Mouse (Mus musculus) embryonic facial prominence, embryonic 12.5 days (tissue): Measurements from ENCODE around the gene Tmem234. TPM values are rescaled to one million over a fixed set of nuclear protein-coding genes. Genes with fewer than 3 reads are reported as not detected.
"Not testable (repeated sequence)": the region's sequence is repeated elsewhere in the genome, so short reads cannot be mapped to it uniquely, and the experiment has no call there.

ENCODE experiments used
- ATAC-seq: fragments of 200-750 bp; cut with Nextera tagmentation; 2 replicates; pipeline ENCODE4 v1.8.0; 2017; ENCODE audit not compliant: insufficient number of reproducible peaks, insufficient read depth, low FRiP score, low TSS enrichment
- H3K27ac ChIP-seq: fragments of 300-500 bp; sonication (generic); 2 replicates; pipeline ENCODE4 v1.5.1; 2016; ENCODE audit warnings: mild to moderate bottlenecking
- H3K27me3 ChIP-seq: fragments of 300-500 bp; sonication (generic); 2 replicates; pipeline ENCODE4 v1.6.1; 2016; ENCODE audit warnings: mild to moderate bottlenecking, moderate library complexity
- H3K36me3 ChIP-seq: fragments of 300-500 bp; sonication (generic); 2 replicates; pipeline ENCODE4 v1.6.1; 2016; ENCODE audit warnings: mild to moderate bottlenecking
- H3K4me1 ChIP-seq: fragments of 300-500 bp; sonication (generic); 2 replicates; pipeline ENCODE4 v1.6.1; 2016
- H3K4me2 ChIP-seq: fragments of 300-500 bp; sonication (generic); replicated peaks from 2 replicates; pipeline ENCODE4 v1.6.1; 2016; ENCODE audit warnings: mild to moderate bottlenecking, moderate library complexity
- H3K4me3 ChIP-seq: fragments of 300-500 bp; sonication (generic); 2 replicates; pipeline ENCODE4 v1.5.1; 2016; ENCODE audit warnings: mild to moderate bottlenecking
- H3K9ac ChIP-seq: fragments of 300-500 bp; sonication (generic); 2 replicates; pipeline ENCODE4 v1.6.1; 2016; ENCODE audit warnings: mild to moderate bottlenecking, moderate library complexity
- H3K9me3 ChIP-seq: fragments of 300-500 bp; sonication (generic); 2 replicates; pipeline ENCODE4 v1.6.1; 2016; ENCODE audit warnings: mild to moderate bottlenecking, moderate library complexity
- WGBS: fragments of 180-500 bp; shearing (Covaris S2); methylation state at CpG from one replicate; pipeline ENCODE4 v1.1.7; 2016; 5-methylcytosine and 5-hydroxymethylcytosine counted together
- polyA plus RNA-seq: library from polyadenylated mRNA; unstranded; fragments of >200 nt; fragmentation: Nextera tagmentation; extraction: Ambion mirVana; gene quantifications from 2 replicates; pipeline ENCODE4 v1.2.1, GENCODE M21; 2016

Tmem234 gene
- 180 TPM in 2 replicates for polyA plus RNA-seq

DNA sequence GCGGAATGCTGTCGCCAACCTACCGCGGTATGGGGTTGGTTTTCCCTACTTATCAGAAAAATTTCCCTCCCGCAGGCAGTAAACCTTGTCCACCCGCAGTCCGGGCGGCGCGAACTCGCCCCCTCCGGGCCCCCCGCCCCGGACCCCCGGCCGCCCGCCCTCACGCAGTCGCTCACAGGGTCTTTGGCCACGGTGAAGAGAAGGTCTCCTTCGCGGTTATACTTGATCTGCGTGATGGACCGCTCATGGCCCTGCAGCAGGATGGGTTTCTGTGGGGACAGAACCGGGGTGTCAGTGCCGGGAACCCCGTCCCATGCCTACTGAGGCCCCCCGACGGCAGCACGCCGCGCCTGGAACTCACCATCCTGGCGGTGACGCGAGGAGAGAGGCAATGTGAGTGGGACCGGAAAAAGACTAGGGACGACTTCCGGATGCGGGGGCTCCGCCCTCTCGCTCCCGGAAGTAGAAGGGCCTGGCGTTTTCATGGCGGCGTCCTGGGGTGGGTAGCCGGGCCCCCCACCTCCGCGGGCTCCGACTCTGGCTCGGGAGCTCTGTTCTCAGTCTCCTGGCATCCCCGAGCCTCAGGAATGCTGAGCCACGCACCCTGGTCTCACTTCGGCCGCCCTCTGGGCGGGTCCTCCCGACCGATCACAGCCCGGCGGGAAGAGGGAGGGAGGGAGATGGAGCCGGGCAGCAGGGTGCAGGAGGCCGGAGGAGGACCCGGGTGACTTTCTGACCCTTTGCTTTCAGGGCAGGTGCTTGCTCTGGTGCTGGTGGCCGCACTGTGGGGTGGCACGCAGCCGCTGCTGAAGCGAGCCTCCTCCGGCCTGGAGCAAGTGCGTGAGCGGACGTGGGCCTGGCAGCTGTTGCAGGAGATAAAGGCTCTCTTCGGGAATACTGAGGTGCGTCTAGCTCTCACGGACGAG is at the start of gene Tmem234, which contains the start of gene Eif3i:
TSS of gene Tmem234 (plus strand) at position 436 of the 926 bp plus-strand sequence.
TSS of gene Eif3i (minus strand) at position 416 of the 926 bp plus-strand sequence.
- H3K9ac ChIP-seq, result peak within 1 kb of the TSS; percentile 83
- peak within 1 kb of the TSS; percentile 79 for H3K4me2 ChIP-seq
- peaks cover 57% of the 10 kb centered on the region for H3K36me3 ChIP-seq
- ATAC-seq, result peak; percentile 64
- H3K27me3 ChIP-seq, result no peaks in the 10 kb centered on the region
- H3K27ac ChIP-seq, result peak within 1 kb of the TSS; percentile 37; the same call in 1 of the 2 replicates
- H3K4me3 ChIP-seq, result peak within 1 kb of the TSS; percentile 83
- peaks cover 23% of the 10 kb centered on the region for H3K4me1 ChIP-seq
- WGBS, result under 1% methylated on average over 74 of the region's 74 CpGs
- H3K9me3 ChIP-seq, result no peaks in the 10 kb centered on the region

DNA sequence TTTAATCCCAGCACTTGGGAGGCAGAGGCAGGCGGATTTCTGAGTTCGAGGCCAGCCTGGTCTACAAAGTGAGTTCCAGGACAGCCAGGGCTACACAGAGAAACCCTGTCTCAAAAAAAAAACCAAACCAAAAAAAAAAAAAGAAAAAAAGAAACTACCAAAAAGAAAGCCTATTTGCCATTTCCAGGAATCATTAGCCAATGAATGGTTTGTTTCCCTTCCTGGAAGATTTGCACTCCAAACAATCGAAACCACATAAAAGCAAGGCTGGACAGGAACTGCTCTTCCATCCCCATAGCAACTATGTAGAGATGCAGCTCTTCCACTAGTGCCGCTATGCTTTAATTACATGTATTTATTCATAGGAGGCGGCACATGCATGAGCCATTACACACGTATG is 46.0 kb upstream of the Tmem234 start:
- H3K27ac ChIP-seq, H3K4me1 ChIP-seq, H3K4me3 ChIP-seq, ATAC-seq, H3K9ac ChIP-seq, H3K27me3 ChIP-seq, H3K36me3 ChIP-seq, H3K9me3 ChIP-seq: not testable (repeated sequence)
- peak overlapping the region; percentile 83; the same call in 1 of the 2 replicates for H3K4me2 ChIP-seq
- WGBS, result 88% methylated on average over 4 of the region's 6 CpGs

DNA sequence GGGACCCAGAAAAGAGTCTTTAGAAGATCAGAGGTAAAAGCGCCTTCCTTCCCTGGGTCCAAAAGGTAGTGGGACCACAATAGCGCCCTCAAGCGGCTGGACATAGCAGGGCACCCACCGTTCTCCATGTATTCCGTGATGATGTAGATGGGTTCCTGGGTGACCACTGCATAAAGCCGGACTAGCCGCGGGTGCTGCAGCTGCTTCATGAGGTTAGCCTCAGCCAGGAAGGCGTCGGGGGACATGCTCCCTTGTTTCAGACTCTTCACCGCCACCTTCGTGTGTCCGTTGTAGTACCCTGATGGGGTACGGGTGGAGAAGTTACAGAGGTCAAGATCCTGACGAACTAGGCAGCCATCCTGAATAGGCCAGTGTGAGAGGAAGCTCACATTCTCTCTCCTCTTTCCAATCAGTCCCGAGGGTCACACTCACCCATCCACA is 45.0 kb upstream of the Tmem234 start:
- Histone ChIP-seq H3K9ac (peak overlapping the region; percentile 52), H3K27ac (no peak overlapping the region), H3K4me3 (peak overlapping the region; percentile 47), H3K27me3 (no peaks in the 10 kb centered on the region), H3K9me3 (no peaks in the 10 kb centered on the region), H3K36me3 (no peaks in the 10 kb centered on the region), H3K4me1 (no peaks in the 10 kb centered on the region), H3K4me2 (peak overlapping the region; percentile 83)
- 0 out of 2 replicates have a peak, but pooled peaks have one; percentile 45 for ATAC-seq
- WGBS, result 4% methylated on average over 16 of the region's 16 CpGs

DNA sequence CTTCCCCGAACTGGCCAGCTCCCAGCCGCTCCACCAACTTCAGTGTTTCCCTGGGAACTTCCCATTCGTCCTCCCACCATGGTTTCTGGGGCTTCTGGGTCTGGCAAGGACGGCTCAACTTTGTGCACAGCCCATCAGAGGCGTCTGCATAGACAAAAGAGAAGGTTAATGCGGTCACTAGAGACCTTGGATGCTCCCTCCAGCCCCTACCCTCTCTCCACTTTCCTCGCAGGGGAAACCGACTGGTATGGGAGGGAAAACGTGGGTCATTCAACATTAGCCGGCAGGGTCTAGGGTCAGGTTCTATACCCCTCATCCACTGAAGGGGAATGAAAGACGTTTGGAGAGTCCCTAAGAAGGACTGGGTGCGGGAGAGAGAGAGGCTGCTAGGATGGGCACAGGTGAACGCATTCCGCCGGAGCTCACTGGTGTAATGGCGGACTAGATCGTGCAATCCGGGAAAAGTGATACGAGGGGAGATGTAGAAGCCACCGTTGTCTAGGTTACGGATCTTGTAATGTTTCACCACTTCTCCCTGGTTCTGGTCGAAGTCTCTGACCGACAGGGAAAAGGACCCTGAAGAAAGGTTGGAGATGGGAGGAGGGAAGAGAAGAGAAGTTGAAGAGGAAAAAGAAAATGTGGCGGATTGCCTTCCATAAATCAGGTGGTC is 44.5 kb upstream of the Tmem234 start:
- H3K9ac ChIP-seq, result peak overlapping the region; percentile 52
- peak overlapping the region; percentile 56 for H3K27ac ChIP-seq
- H3K4me2 ChIP-seq, result peak overlapping the region; percentile 83
- peak; percentile 74; the same call in 1 of the 2 replicates for ATAC-seq
- H3K4me1 ChIP-seq, result no peaks in the 10 kb centered on the region
- H3K4me3 ChIP-seq, result peak overlapping the region; percentile 47
- no peaks in the 10 kb centered on the region for H3K9me3 ChIP-seq
- H3K27me3 ChIP-seq, result no peaks in the 10 kb centered on the region
- H3K36me3 ChIP-seq, result no peaks in the 10 kb centered on the region
- WGBS, result 1% methylated on average over 23 of the region's 24 CpGs

DNA sequence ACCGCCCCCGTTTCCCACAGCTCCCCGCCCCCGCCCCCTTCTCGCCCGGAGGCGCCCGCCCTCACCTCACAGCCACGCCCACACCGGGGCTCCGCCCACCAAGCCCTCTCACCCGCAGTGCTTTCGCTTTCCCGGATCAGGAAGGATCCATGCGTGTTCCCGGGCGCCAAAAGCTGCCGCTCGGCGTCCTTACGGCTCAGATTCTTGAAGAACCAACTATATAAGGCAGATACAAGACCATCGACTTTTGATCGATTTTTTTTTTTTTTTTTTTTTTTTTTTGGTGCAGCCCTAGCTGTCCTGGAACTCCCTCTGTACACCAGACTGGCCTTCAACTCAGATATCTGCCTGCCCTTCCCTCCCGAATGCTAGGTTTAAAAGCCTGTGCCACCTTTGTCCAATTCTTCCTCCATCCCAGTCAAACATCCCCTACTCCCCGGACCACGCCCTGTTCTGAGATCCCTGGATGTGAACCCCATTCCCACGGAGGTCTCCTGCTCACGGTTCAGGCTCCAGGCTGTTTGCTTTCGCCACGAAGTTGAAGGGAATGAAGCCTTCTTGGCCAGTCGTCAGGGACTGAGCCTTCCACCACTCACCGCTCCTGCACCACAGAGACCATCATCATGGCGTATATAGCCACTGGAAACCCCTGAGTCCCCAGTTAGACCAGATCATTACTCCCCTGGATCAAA is 43.8 kb upstream of the Tmem234 start:
- Histone ChIP-seq H3K9ac (peak overlapping the region; percentile 52), H3K4me3 (peak overlapping the region; percentile 47), H3K27ac (peak overlapping the region; percentile 56), H3K4me2 (peak overlapping the region; percentile 83), H3K9me3 (no peaks in the 10 kb centered on the region), H3K36me3 (no peaks in the 10 kb centered on the region), H3K4me1 (no peaks in the 10 kb centered on the region), H3K27me3 (no peaks in the 10 kb centered on the region)
- WGBS, result 7% methylated on average over 32 of the region's 33 CpGs
- peak; percentile 36; the same call in 1 of the 2 replicates for ATAC-seq

DNA sequence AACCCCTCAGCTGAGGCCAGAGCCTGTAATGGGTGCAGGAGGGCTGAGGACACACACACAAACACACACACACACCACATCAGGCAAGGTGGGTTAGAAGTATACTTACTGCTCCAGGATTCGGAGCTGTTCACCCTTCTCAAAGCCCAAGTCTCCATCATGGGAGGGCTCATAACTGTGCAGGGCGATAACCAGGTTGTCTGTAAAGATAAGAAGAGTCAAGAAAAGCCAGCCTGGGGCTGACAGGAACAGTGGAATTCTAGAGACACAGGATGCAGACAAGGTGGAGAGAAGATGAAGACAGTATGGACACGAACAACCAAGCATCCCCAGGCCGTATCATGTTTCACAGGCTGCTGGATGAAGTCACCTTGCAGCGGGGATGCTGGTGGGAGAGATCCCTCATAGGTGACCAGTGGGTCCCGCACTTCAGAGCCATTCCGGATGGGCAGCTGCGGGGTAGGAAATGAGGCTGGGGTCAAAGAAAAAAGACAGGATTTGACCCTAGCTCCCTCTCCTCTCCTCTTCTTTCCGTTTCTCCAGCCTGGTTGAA is 43.1 kb upstream of the Tmem234 start:
- no peaks in the 10 kb centered on the region for H3K27me3 ChIP-seq
- no peaks in the 10 kb centered on the region for H3K9me3 ChIP-seq
- H3K4me3 ChIP-seq, result 0 out of 2 replicates have a peak overlapping the region, but pooled peaks have one; percentile 47
- H3K4me1 ChIP-seq, result no peaks in the 10 kb centered on the region
- peak overlapping the region; percentile 83 for H3K4me2 ChIP-seq
- no peak overlapping the region for H3K27ac ChIP-seq
- ATAC-seq, result no peak
- WGBS, result 67% methylated on average over 9 of the region's 9 CpGs
- no peaks in the 10 kb centered on the region for H3K36me3 ChIP-seq
- H3K9ac ChIP-seq, result 0 out of 2 replicates have a peak overlapping the region, but pooled peaks have one; percentile 52

DNA sequence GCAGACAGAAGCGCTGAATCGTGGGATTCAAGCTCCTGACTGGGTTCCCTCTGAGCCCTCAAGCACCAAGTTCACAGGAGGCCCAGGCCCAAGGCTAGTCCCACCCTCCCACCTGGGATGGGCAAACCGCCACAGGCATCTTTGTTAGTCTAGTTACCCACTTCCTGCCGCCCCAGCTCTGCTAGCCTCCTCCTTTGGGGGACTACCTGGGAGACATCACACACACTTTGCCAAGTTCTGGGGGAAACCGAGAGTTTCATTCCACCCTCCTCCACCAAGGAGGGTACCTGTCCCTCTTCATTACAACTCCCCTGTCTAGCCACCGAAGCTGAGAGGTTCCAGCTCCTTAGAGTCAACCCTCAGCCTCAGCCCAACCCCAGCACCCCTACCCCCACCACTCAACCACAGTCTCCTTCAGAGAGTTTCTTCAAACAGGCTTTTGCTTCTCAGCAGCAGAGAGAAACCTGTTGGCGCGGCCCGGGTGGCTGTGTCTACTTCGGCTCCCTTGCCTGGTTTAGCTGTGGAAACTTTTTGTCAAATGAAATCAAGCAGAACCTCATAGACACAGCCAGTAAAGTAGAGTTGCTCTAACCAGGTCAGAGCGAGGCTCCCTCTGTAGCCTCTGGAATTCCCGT is 42.0 kb upstream of the Tmem234 start:
- no peak overlapping the region for H3K4me2 ChIP-seq
- no peak overlapping the region for H3K27ac ChIP-seq
- ATAC-seq, result no peak
- H3K4me1 ChIP-seq, result no peaks in the 10 kb centered on the region
- no peak overlapping the region for H3K4me3 ChIP-seq
- no peak overlapping the region for H3K9ac ChIP-seq
- WGBS, result 83% methylated on average over 12 of the region's 12 CpGs
- H3K36me3 ChIP-seq, result no peaks in the 10 kb centered on the region
- H3K9me3 ChIP-seq, result no peaks in the 10 kb centered on the region
- no peaks in the 10 kb centered on the region for H3K27me3 ChIP-seq

DNA sequence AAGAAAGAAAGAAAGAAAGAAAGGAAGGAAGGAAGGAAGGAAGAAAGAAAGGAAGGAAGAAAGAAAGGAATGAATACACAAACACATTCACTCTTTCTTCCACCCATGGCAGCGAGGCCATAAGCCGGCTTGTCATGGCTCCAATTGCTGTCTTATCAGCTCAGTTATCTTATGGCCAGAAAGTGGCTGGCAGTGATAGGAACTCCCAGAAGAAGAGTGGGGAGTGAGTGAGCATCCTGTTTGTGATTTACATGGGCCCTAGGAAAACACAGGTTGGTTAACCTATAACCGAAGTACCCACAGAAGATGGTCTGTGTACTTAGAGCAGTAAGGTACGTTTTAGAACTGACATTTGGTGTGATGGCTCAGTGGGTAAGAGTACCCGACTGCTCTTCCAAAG is 39.3 kb upstream of the Tmem234 start:
- WGBS, result 90% methylated on average over 5 of the region's 5 CpGs
- no peaks in the 10 kb centered on the region for H3K27me3 ChIP-seq

DNA sequence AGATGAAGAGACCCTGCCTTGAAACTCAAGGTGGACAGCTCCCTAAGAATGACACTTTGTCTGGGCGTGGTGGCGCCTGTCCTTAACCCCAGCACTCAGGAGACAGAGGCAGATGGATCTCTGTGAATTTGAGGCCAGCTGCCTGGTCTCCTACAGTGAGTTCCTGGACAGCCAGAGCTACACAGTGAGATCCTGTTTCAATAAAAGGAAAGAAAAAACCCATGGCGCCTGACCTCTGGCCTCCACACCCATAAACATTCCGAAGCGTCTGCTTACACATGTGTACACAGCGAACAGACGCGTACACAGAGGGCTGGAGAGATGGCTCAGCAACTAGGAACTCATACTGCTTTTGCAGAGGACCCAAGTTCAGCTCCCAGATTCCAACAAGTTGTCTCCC is 36.8 kb upstream of the Tmem234 start:
- no peaks in the 10 kb centered on the region for H3K9me3 ChIP-seq
- no peak for ATAC-seq
- H3K9ac ChIP-seq, result no peak overlapping the region
- no peaks in the 10 kb centered on the region for H3K36me3 ChIP-seq
- no peak overlapping the region for H3K4me2 ChIP-seq
- H3K4me3 ChIP-seq, result no peak overlapping the region
- no peaks in the 10 kb centered on the region for H3K27me3 ChIP-seq
- WGBS, result 35% methylated on average over 8 of the region's 8 CpGs
- H3K4me1 ChIP-seq, result no peaks in the 10 kb centered on the region
- H3K27ac ChIP-seq, result no peak overlapping the region

More for the DNA sequence above, 39.3 kb upstream of the Tmem234 start:
- no peaks in the 10 kb centered on the region for H3K36me3 ChIP-seq
- no peak overlapping the region for H3K27ac ChIP-seq
- H3K9ac ChIP-seq, result no peak overlapping the region
- H3K4me1 ChIP-seq, result no peaks in the 10 kb centered on the region
- H3K4me3 ChIP-seq, result no peak overlapping the region
- H3K4me2 ChIP-seq, result no peak overlapping the region
- no peaks in the 10 kb centered on the region for H3K9me3 ChIP-seq
- ATAC-seq, result no peak

DNA sequence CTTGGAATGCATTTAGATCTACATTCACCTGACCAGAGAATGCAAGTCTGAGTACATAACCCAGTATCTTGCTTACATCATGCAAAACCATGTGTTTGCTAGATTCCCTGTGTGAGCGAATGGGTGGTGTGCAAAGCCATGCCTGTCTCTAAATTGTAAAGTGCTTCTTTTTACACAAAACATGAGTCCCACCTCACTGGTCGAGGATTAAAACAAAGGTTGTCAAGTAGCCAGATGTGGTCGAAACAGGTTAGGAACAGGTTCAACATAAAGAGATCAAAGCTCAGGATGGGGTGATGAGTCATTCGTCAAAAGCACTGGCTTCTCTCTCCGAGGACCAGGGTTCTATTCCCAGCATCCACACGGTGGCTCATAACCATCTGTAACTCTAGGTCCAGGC is 35.3 kb upstream of the Tmem234 start:
- Histone ChIP-seq H3K27ac (no peak overlapping the region), H3K9ac (no peak overlapping the region), H3K4me2 (no peak overlapping the region), H3K9me3 (no peaks in the 10 kb centered on the region), H3K4me3 (no peak overlapping the region), H3K36me3 (no peaks in the 10 kb centered on the region), H3K27me3 (no peaks in the 10 kb centered on the region), H3K4me1 (no peaks in the 10 kb centered on the region)
- ATAC-seq, result no peak
- 86% methylated on average over 6 of the region's 6 CpGs for WGBS

DNA sequence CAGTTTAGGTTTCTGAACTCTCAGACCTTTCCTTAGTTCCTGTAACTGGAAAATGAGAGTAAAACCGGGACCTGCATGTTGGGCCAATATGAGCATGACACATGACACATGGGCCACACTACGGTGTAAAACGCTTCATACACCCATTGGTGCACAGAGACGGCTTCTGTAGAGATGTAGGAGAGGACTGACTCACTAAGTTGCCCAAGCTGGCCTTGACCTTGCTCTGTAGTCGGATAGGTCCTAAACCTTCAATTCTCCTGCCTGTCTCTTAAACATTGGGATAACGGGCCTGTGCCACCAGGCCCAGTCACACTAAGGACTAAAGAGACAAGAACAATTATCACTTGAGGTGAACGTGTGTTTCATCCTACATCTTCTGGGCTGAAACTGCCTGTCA is 32.1 kb upstream of the Tmem234 start:
- Histone ChIP-seq H3K4me3 (no peak overlapping the region), H3K27ac (no peak overlapping the region), H3K9ac (no peak overlapping the region), H3K4me1 (no peaks in the 10 kb centered on the region), H3K27me3 (no peaks in the 10 kb centered on the region), H3K4me2 (no peak overlapping the region), H3K9me3 (no peaks in the 10 kb centered on the region), H3K36me3 (no peaks in the 10 kb centered on the region)
- ATAC-seq, result no peak
- 86% methylated on average over 7 of the region's 7 CpGs for WGBS
